Mouse (Mus musculus): ENCODE measurements around the gene Pcsk4. TPM values are rescaled to one million over a fixed set of nuclear protein-coding genes. Genes with fewer than 3 reads are reported as not detected.
A peak's percentile ranks its signal among the peaks of the same experiment; 100 is the strongest.

Pcsk4 gene
- polyA plus RNA-seq, 1 experiment from 2014 or later, result 6.1 TPM

DNA sequence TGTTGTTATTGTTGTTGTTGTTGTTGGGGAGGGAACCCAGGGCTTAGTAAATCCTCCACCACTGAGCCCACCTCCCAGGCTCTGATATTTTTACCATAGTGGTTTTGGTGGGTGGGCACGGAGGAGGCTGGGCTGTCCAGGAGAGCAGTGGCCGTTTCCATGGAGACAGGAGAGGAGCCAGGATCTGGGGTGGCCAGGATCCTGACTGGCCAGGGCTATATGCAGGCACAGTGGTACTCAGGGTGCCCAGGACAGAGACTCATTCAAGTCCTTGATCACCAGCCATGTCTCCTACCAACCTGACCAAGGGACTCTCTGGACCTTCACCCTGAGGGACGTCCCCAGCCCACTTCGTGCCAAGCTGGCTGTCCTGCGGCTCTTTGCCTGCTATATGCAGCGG lies 34.4 kb upstream of the Pcsk4 start:
- H3K4me1 ChIP-seq (replicated peaks), result 0 out of 2 replicates have a peak, but pooled peaks cover 5% of the 10 kb centered on the region
- no peaks in the 10 kb centered on the region for H3K36me3 ChIP-seq
- no peak overlapping the region for H3K4me2 ChIP-seq
- H3K4me3 ChIP-seq, result no peak overlapping the region
- WGBS, result 29% methylated on average over 6 of the region's 6 CpGs
- H3K27me3 ChIP-seq, result peaks cover 18% of the 10 kb centered on the region
- no peak overlapping the region for H3K27ac ChIP-seq (replicated peaks)
- H3K9ac ChIP-seq, result no peak overlapping the region
- no peaks in the 10 kb centered on the region for H3K9me3 ChIP-seq
- ATAC-seq (ENCODE audit: low FRiP score, low read depth), result 0 out of 2 replicates have a peak, but pooled peaks have one; percentile 24

DNA sequence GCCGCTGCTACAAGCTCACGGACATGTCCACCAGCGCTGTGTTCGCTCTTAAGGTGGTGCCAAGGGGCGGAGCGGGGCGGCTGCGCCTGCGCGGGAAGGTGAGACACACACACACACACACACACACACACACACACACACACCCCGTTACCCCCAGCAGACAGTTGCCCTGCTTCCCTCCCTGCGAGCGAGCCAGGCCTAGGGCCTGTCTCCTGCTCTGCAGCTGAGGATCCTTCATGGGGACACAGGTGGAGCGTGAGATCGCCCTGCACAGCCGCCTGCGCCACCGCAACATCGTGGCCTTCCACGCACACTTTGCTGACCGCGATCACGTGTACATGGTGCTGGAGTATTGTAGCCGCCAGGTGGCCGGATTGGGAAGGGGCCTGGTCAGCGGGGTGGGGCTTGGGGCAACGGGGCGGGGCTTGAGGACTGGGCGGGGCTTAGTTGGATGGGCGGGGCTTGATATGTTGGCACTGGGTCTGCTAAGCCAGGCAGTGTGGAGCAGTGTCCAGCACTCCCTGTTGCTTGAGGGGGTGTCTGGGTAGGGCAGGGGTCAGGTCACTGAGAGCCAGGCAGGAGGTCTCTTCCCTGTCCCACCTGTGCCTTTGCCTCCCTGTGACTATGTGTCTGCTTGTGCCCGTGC lies 28.8 kb upstream of the Pcsk4 start:
- H3K27me3 ChIP-seq, result peaks cover 66% of the 10 kb centered on the region
- WGBS, result 6% methylated on average over 31 of the region's 31 CpGs

DNA sequence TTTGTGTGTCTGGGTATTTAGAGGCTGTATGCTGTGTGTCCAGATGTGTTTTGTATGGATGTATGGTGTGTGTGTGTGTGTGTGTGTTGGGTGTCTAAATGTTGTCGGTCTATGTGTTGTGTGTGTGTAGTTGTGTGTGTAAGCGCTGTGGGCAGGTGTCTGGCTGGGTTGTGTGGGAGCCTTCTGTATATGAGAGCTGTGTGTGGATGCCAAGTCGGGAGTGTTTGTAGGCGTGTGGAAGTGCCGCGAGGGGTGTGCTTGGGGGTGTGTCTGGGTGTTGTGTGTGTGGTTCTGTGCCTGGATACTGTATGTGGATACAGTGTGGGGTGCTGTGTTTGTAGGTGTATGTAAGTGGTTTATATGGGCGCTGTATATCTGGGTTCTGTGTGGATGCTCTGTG lies 28.0 kb upstream of the Pcsk4 start:
- Histone ChIP-seq H3K9me3 (no peaks in the 10 kb centered on the region), H3K9ac (peak overlapping the region; percentile 32; the same call in 1 of the 2 replicates), H3K36me3 (no peaks in the 10 kb centered on the region), H3K4me2 (peak overlapping the region; percentile 73), H3K27me3 (peaks cover 74% of the 10 kb centered on the region), H3K27ac (replicated peaks) (no peak overlapping the region), H3K4me3 (peak overlapping the region; percentile 40), H3K4me1 (replicated peaks) (peaks cover 29% of the 10 kb centered on the region)
- ATAC-seq (ENCODE audit: low FRiP score, low read depth), result no peak; the same call in 1 of the 2 replicates
- WGBS, result 37% methylated on average over 7 of the region's 7 CpGs

More for the DNA sequence above, 28.8 kb upstream of the Pcsk4 start:
- Histone ChIP-seq H3K4me2 (peak overlapping the region; percentile 73), H3K9me3 (no peaks in the 10 kb centered on the region), H3K27ac (replicated peaks) (no peak overlapping the region), H3K4me3 (peak overlapping the region; percentile 39), H3K9ac (peak overlapping the region; percentile 32), H3K36me3 (no peaks in the 10 kb centered on the region), H3K4me1 (replicated peaks) (peaks cover 29% of the 10 kb centered on the region)
- ATAC-seq (ENCODE audit: low FRiP score, low read depth), result peak; percentile 73

DNA sequence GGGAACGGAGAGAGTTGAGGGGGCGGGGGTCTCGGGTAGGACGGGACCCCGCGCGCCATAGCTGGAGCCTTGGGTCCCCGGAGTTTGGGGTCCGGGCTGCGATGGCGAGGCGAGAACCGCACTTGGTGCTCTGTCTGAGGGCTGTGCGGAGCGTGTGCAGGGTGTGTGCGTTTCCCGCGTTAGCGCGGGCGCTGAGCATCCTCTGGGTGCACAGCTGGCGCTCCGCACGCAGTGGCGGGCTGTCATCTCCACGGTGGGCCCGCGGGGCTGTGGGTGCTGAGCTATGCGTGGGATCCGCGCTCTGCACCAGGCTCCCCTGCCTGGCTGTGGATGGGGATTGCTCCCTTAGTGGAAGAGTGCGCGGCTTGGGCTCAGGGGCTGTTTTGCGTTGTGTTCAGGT lies 27.4 kb upstream of the Pcsk4 start:
- no peak for ATAC-seq (ENCODE audit: low FRiP score, low read depth)
- peak overlapping the region; percentile 25 for H3K9ac ChIP-seq
- H3K27me3 ChIP-seq, result peaks cover 80% of the 10 kb centered on the region
- no peaks in the 10 kb centered on the region for H3K9me3 ChIP-seq
- peak overlapping the region; percentile 40 for H3K4me3 ChIP-seq
- H3K4me2 ChIP-seq, result peak overlapping the region; percentile 73
- peaks cover 29% of the 10 kb centered on the region for H3K4me1 ChIP-seq (replicated peaks)
- 1% methylated on average over 34 of the region's 34 CpGs for WGBS
- H3K36me3 ChIP-seq, result no peaks in the 10 kb centered on the region
- no peak overlapping the region for H3K27ac ChIP-seq (replicated peaks)

DNA sequence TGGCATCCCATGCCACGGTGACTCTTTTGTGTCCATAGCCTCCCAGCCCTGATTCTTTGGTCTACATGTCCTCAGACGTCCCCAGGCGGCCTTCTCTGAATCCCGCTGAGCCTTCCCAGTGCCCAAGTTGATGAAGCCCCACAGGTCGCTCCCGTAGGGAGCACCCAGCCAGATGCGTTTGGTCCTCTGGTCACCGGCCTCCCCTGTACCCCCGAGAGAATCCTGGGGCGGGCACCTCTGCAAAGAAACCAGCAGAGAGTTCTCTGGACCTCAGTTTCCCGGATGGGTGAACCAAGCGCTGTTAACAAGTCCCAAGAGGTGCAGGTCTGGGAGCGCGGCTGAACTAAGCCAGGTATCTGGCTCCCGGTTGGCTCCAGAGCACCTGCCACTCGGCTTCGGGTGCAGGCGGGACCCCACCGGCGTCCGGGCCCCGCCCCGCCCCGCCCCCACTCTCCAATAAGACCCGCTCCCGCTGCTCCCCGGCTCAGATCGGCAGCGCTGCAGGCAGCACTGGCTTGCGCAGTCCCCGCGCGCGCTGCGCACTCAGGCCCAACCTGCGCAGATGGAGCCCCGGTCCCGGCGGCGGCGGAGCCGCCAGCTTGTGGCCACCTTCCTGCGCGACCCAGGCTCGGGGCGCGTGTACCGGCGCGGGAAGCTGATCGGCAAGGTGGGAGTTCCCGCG lies 26.8 kb upstream of the Pcsk4 start, which contains the start of gene Plk5:
TSS of gene Plk5 (plus strand) at position 459 of the 682 bp plus-strand sequence.
- H3K9ac ChIP-seq, result peak within 1 kb of the TSS; percentile 25
- H3K4me1 ChIP-seq (replicated peaks), result peaks cover 29% of the 10 kb centered on the region
- WGBS, result under 1% methylated on average over 47 of the region's 53 CpGs
- ATAC-seq (ENCODE audit: low FRiP score, low read depth), result no peak
- H3K4me3 ChIP-seq, result peak within 1 kb of the TSS; percentile 40
- peaks cover 86% of the 10 kb centered on the region for H3K27me3 ChIP-seq
- H3K9me3 ChIP-seq, result no peaks in the 10 kb centered on the region
- H3K4me2 ChIP-seq, result peak within 1 kb of the TSS; percentile 73
- H3K36me3 ChIP-seq, result no peaks in the 10 kb centered on the region
- no peak within 1 kb of the TSS for H3K27ac ChIP-seq (replicated peaks)

DNA sequence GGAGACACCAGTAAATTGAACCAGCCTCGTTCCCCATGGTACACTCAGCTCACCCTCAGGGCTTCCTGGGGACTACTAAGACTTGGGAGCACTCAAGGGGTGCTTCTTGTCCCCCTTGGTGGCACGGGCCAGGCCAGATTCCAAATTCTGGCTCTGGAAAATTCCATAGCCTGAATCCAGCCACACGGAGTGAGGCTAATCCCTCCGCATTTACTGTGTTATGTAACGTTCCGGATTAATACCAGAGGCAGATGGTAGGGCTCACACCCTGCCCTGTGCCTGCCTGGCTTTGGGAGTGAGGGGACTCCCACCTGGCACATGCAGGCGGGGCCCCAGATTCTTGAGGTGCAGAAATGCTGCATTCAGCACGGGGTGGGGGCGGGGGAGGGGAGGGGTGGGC lies 26.1 kb upstream of the Pcsk4 start:
- no peak for ATAC-seq (ENCODE audit: low FRiP score, low read depth)
- Histone ChIP-seq H3K4me1 (replicated peaks) (peaks cover 29% of the 10 kb centered on the region), H3K4me3 (no peak overlapping the region), H3K27me3 (peaks cover 93% of the 10 kb centered on the region), H3K4me2 (no peak overlapping the region), H3K27ac (replicated peaks) (no peak overlapping the region), H3K36me3 (no peaks in the 10 kb centered on the region), H3K9me3 (no peaks in the 10 kb centered on the region), H3K9ac (no peak overlapping the region)
- 9% methylated on average over 9 of the region's 9 CpGs for WGBS

DNA sequence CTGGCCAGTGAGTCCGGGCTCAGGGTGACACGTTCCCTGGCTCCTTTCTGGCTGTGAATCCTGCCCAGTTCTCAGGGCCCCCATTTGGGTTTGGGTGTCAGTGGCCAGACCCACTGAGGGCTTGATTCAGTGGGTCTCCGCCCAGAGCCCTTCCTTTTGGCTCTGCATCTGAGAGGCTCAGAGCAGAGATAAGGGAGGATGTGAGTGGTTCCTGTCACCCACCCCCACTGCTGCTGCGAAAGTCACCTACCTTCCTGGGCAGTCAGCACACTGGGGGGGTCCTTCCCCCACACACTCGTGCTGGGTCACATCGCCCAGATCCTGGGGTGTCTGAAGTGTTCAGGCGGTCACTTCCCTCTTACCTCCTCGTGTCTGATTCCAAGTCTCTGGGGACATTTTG lies 23.4 kb upstream of the Pcsk4 start:
- no peaks in the 10 kb centered on the region for H3K9me3 ChIP-seq
- H3K4me2 ChIP-seq, result no peak overlapping the region
- H3K4me3 ChIP-seq, result no peak overlapping the region
- no peak overlapping the region for H3K27ac ChIP-seq (replicated peaks)
- 77% methylated on average over 8 of the region's 8 CpGs for WGBS
- H3K27me3 ChIP-seq, result peaks cover 95% of the 10 kb centered on the region
- no peaks in the 10 kb centered on the region for H3K36me3 ChIP-seq
- peaks cover 34% of the 10 kb centered on the region for H3K4me1 ChIP-seq (replicated peaks)
- H3K9ac ChIP-seq, result no peak overlapping the region
- no peak for ATAC-seq (ENCODE audit: low FRiP score, low read depth)

DNA sequence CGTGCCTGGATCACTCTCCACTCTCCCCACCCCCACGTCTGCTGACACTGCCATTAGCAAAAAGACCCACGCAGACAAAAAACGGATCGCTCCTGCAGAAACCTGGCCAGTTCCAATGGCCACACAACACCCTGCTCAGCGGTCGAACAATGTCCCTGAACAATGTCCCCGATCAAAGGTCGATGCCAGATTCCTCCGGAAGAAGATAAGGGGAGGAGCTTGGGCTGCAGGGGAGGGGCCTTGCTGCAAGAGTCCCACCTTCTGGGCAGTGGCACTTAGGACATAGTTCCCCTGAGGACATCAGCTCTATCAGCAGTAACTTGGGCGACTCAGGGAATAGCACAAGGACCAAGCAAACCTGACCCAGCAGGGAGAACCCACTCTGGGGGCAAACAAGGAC lies 22.6 kb upstream of the Pcsk4 start:
- 23% methylated on average over 11 of the region's 11 CpGs for WGBS
- Histone ChIP-seq H3K4me2 (no peak overlapping the region), H3K9me3 (no peaks in the 10 kb centered on the region), H3K4me3 (no peak overlapping the region), H3K4me1 (replicated peaks) (peaks cover 33% of the 10 kb centered on the region), H3K36me3 (no peaks in the 10 kb centered on the region), H3K27ac (replicated peaks) (no peak overlapping the region), H3K9ac (no peak overlapping the region), H3K27me3 (peaks cover 94% of the 10 kb centered on the region)
- ATAC-seq (ENCODE audit: low FRiP score, low read depth), result no peak

DNA sequence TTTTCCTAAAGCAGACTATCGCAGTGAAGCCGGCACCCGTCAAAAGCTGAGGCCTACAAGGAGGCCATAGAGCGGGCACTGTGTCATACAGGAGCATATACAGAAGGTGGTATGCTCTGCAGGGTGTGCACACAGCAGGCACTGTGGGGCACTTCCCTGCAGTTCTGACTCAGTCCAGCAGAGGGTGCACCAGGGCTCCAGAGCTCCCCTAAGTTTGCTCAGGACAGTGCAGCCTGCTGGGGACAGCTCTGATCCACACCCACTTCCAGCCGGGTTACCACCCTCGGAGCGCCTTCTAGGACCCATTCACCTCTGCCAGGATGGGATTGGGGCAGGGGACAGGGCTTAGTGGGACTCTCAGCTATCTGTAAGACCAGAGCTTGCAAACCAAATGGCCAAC lies 21.0 kb upstream of the Pcsk4 start:
- Histone ChIP-seq H3K27ac (replicated peaks) (no peak overlapping the region), H3K9me3 (no peaks in the 10 kb centered on the region), H3K4me3 (no peak overlapping the region), H3K4me1 (replicated peaks) (peaks cover 19% of the 10 kb centered on the region), H3K36me3 (no peaks in the 10 kb centered on the region), H3K9ac (no peak overlapping the region), H3K4me2 (no peak overlapping the region), H3K27me3 (peaks cover 92% of the 10 kb centered on the region)
- ATAC-seq (ENCODE audit: low FRiP score, low read depth), result peak; percentile 67; the same call in 1 of the 2 replicates
- WGBS, result under 1% methylated on average over 7 of the region's 7 CpGs

DNA sequence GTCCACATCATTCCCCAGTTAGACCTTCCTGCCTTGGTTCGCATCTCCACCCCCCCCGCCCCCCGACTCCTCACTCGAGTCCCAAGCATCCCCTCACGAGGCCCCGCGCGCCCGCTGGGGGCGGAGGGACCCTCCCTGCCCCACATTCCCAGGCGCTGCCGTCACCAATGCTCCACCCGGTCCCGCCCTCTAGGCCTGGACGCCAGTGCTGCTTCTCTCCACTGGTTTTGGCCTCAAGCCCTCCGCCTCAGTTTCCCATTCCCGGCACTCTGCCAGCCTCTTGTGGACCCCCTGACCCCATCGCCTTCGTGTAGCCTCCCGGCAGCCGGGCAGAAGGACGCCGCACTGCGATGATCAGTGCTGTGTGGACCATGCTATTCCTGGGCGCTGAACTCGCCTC lies 19.7 kb upstream of the Pcsk4 start:
- Histone ChIP-seq H3K4me3 (no peak overlapping the region), H3K9me3 (no peaks in the 10 kb centered on the region), H3K27ac (replicated peaks) (no peak overlapping the region), H3K4me1 (replicated peaks) (peaks cover 19% of the 10 kb centered on the region), H3K9ac (no peak overlapping the region), H3K36me3 (no peaks in the 10 kb centered on the region), H3K4me2 (peak overlapping the region; percentile 39; the same call in 1 of the 2 replicates), H3K27me3 (peaks cover 93% of the 10 kb centered on the region)
- no peak for ATAC-seq (ENCODE audit: low FRiP score, low read depth)
- WGBS, result 13% methylated on average over 26 of the region's 26 CpGs

DNA sequence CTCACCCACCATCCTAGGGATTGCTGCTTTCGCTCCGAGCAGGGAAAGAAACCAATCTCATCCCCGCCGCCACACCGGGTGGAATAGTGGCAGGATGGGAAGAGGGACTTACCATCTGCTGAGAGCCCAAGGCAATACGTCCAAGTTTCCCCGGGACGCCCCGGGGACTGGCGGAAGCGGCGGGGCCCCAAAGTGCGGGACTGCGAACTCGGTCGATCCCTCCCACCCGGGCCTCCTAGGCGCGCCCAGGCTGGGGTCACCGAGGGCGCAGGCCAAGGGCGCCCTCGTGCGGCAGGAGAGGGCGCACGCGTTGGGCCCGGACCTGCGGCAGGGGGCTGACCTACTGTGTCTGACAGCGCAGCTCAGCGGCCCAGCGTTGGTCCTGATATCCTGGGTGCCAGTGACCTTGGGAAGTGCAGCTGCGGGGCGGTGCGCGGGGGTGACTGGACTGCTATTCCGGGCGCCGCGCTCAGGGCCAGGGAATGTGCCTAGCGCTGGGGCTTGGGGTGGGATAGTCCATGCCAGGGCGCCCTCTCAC lies 19.0 kb upstream of the Pcsk4 start, which contains the start of gene Adamtsl5:
TSS of gene Adamtsl5 (minus strand) at position 169 of the 538 bp plus-strand sequence.
- Histone ChIP-seq H3K36me3 (no peaks in the 10 kb centered on the region), H3K4me2 (peak within 1 kb of the TSS; percentile 39), H3K4me1 (replicated peaks) (peaks cover 23% of the 10 kb centered on the region), H3K4me3 (0 out of 2 replicates have a peak within 1 kb of the TSS, but pooled peaks have one; percentile 9), H3K27ac (replicated peaks) (no peak within 1 kb of the TSS), H3K9ac (no peak within 1 kb of the TSS), H3K27me3 (peaks cover 95% of the 10 kb centered on the region), H3K9me3 (no peaks in the 10 kb centered on the region)
- WGBS, result under 1% methylated on average over 40 of the region's 42 CpGs
- no peak for ATAC-seq (ENCODE audit: low FRiP score, low read depth)

DNA sequence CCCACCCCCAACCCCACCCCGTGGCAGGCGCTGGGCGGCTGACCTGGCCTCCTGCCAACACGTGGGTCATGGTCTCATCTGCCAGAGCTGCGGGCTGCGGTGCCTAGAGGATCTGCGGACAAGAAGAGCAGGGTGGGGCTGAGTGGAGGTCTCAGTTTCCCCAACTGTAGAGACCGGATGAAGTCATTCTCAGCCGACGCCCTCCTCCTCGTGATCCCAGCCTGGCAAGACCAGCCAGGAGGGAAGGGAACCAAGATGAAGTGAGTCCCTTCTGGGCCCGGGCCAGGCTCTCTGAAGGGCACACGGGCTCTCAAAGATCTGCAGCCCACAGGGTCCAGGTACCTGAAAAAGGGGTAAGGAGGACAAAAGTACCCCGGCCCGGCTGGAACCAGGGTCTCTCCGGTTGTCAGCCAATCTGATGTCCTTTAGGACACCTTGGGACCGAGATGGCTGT lies 18.2 kb upstream of the Pcsk4 start:
- H3K4me1 ChIP-seq (replicated peaks), result peaks cover 31% of the 10 kb centered on the region
- no peak overlapping the region for H3K4me3 ChIP-seq
- 13% methylated on average over 17 of the region's 17 CpGs for WGBS
- H3K4me2 ChIP-seq, result no peak overlapping the region
- H3K27me3 ChIP-seq, result peaks cover 96% of the 10 kb centered on the region
- H3K36me3 ChIP-seq, result no peaks in the 10 kb centered on the region
- no peak for ATAC-seq (ENCODE audit: low FRiP score, low read depth)
- no peak overlapping the region for H3K9ac ChIP-seq
- no peaks in the 10 kb centered on the region for H3K9me3 ChIP-seq
- H3K27ac ChIP-seq (replicated peaks), result no peak overlapping the region
